In the genomic region with DNA sequence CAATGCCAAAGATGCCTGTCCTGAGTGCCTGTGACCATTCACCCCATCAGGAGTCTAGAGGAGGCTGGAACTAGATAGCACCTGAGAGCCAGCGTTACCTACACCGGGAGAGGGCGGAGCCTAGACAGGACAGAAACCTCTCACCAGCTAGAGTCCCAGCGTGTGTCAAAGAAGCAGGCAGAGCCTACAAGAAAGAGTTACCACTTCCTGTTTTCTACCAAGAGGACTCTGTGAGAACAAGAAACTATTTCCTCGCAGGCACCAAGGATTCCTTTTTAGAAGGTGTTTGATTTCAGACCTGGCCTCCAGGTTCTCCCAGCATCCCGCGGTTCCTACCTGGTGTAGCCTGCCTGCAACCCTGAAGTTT, we compare ENCODE assay signal across 11 mouse cellular contexts. TPM values are rescaled to one million over a fixed set of nuclear protein-coding genes. Genes with fewer than 3 reads are reported as not detected.
DNase-seq lines count a peak whose midpoint lies in the region; ATAC-seq and TF ChIP-seq lines count a peak whose summit lies in the region.
"Had no signal": no experiment of that assay in that cellular context is flagged by ENCODE, and none has a peak within 500 bp of the region (broad histone marks: within the 10 kb centered on the region; RNA-seq: fewer than 3 reads in every experiment).

No protein-coding gene starts in this region.

- H3K4me2 ChIP-seq in intestine, embryonic 15.5 days (replicated peaks) = no peak overlapping the region
- H3K4me2 ChIP-seq in intestine, embryonic 16.5 days (ENCODE audit: low read depth, low read length) = no peak overlapping the region
- no peak overlapping the region for H3K4me2 ChIP-seq in forebrain, postnatal 0 days (ENCODE audit: low read depth)
- H3K4me2 ChIP-seq: embryonic facial prominence, embryonic 12.5 days; neural tube, embryonic 13.5 days had no signal

- H3K4me1 ChIP-seq in intestine, embryonic 15.5 days (replicated peaks) = peaks cover 7% of the 10 kb centered on the region
- H3K4me1 ChIP-seq in intestine, embryonic 16.5 days (ENCODE audit: control insufficient read depth, insufficient read depth, low read length) = peaks cover 3% of the 10 kb centered on the region; the same call in 1 of the 2 replicates
- H3K4me1 ChIP-seq in forebrain, postnatal 0 days (ENCODE audit: insufficient read depth) = no peaks in the 10 kb centered on the region
- H3K4me1 ChIP-seq: embryonic facial prominence, embryonic 12.5 days had no signal

- WGBS in intestine, embryonic 15.5 days = 45% methylated on average over 7 of the region's 7 CpGs
- WGBS in intestine, embryonic 16.5 days = 49% methylated on average over 7 of the region's 7 CpGs
- 67% methylated on average over 7 of the region's 7 CpGs for WGBS in forebrain, postnatal 0 days

- no peaks in the 10 kb centered on the region for H3K36me3 ChIP-seq in intestine, embryonic 15.5 days
- no peaks in the 10 kb centered on the region for H3K36me3 ChIP-seq in intestine, embryonic 16.5 days (ENCODE audit: control insufficient read depth, insufficient read depth, low read length)
- no peaks in the 10 kb centered on the region for H3K36me3 ChIP-seq in forebrain, postnatal 0 days (ENCODE audit: insufficient read depth)
- H3K36me3 ChIP-seq: embryonic facial prominence, embryonic 12.5 days; neural tube, embryonic 13.5 days had no signal

- 0 out of 2 replicates have a peak, but pooled peaks have one; percentile 21 for ATAC-seq in intestine, embryonic 15.5 days
- no peak for ATAC-seq in intestine, embryonic 16.5 days
- ATAC-seq in forebrain, postnatal 0 days = no peak
- ATAC-seq: hindbrain, postnatal 0 days had no signal

- no peak overlapping the region for H3K4me3 ChIP-seq in intestine, embryonic 15.5 days (replicated peaks)
- H3K4me3 ChIP-seq in intestine, embryonic 16.5 days (ENCODE audit: low read length) = no peak overlapping the region
- no peak overlapping the region for H3K4me3 ChIP-seq in forebrain, postnatal 0 days (ENCODE audit: low read depth, low read length)
- H3K4me3 ChIP-seq: embryonic facial prominence, embryonic 12.5 days; neural tube, embryonic 13.5 days had no signal

- no peak overlapping the region for H3K9ac ChIP-seq in intestine, embryonic 15.5 days
- H3K9ac ChIP-seq in intestine, embryonic 16.5 days (ENCODE audit: low read depth, low read length) = no peak overlapping the region
- no peak overlapping the region; the same call in 1 of the 2 replicates for H3K9ac ChIP-seq in forebrain, postnatal 0 days
- H3K9ac ChIP-seq: embryonic facial prominence, embryonic 12.5 days; neural tube, embryonic 13.5 days had no signal

- no peak overlapping the region for H3K27ac ChIP-seq in intestine, embryonic 15.5 days
- no peak overlapping the region for H3K27ac ChIP-seq in intestine, embryonic 16.5 days (ENCODE audit: low read length)
- H3K27ac ChIP-seq in forebrain, postnatal 0 days (ENCODE audit: low read depth, low read length) = no peak overlapping the region
- H3K27ac ChIP-seq: embryonic facial prominence, embryonic 12.5 days; hindbrain, postnatal 0 days; neural tube, embryonic 13.5 days had no signal

- DNase-seq in T-cell, adult 2 months (ENCODE audit: low spot score) = peak; percentile 88
- DNase-seq in lung, postnatal 36 days = peak; percentile 63
- peak; percentile 56 to 72 for DNase-seq in thymus, adult 18-20 months
- no peak for DNase-seq in forebrain, postnatal 0 days
- DNase-seq in left cerebral cortex, adult 11 months (ENCODE audit: low spot score) = no peak
- DNase-seq in cerebellum, postnatal 4 days (ENCODE audit: low spot score in 2 of 2) = no peak

- H3K27me3 ChIP-seq in intestine, embryonic 15.5 days (replicated peaks) = no peaks in the 10 kb centered on the region
- H3K27me3 ChIP-seq in intestine, embryonic 16.5 days (replicated peaks; ENCODE audit: control insufficient read depth, insufficient read depth, low read length) = no peaks in the 10 kb centered on the region
- no peaks in the 10 kb centered on the region for H3K27me3 ChIP-seq in forebrain, postnatal 0 days (ENCODE audit: insufficient read depth, low read length)
- H3K27me3 ChIP-seq: embryonic facial prominence, embryonic 12.5 days; neural tube, embryonic 13.5 days had no signal

- H3K9me3 ChIP-seq in intestine, embryonic 15.5 days = no peaks in the 10 kb centered on the region
- H3K9me3 ChIP-seq in intestine, embryonic 16.5 days (ENCODE audit: control insufficient read depth, low read length) = no peaks in the 10 kb centered on the region
- H3K9me3 ChIP-seq in forebrain, postnatal 0 days (ENCODE audit: low read length) = no peaks in the 10 kb centered on the region
- H3K9me3 ChIP-seq: embryonic facial prominence, embryonic 12.5 days; neural tube, embryonic 13.5 days had no signal

- no peak for TF ChIP-seq CTCF in forebrain, postnatal 0 days (IDR thresholded peaks at IDR 0.05; ENCODE audit: low read depth)

RNA-seq across cellular contexts. Expression of a gene that starts 9.9 kb away (rescaled TPM):
- 93.1 and 94.7 TPM in 2 replicates for polyA plus RNA-seq in intestine, embryonic 15.5 days (2015; fragmentation: Nextera tagmentation; extraction: Ambion mirVana)
- 142 and 184 TPM in 2 replicates for polyA plus RNA-seq in intestine, embryonic 16.5 days (2015; fragmentation: Nextera tagmentation; extraction: Ambion mirVana)
- total RNA-seq in forebrain, postnatal 0 days (2014; rRNA removed) = 49.2 and 54.3 TPM in 2 replicates
- 49.2 and 50.6 TPM in 2 replicates for polyA plus RNA-seq in forebrain, postnatal 0 days (2015; fragmentation: Nextera tagmentation; extraction: Ambion mirVana)

RNA-seq across cellular contexts. Expression of a gene that starts 32.8 kb away (rescaled TPM):
- 6.0 and 6.1 TPM in 2 replicates for polyA plus RNA-seq in intestine, embryonic 15.5 days (2015; fragmentation: Nextera tagmentation; extraction: Ambion mirVana)
- polyA plus RNA-seq in intestine, embryonic 16.5 days (2015; fragmentation: Nextera tagmentation; extraction: Ambion mirVana) = 5.8 and 6.1 TPM in 2 replicates
- 423 and 513 TPM in 2 replicates for total RNA-seq in forebrain, postnatal 0 days (2014; rRNA removed)
- polyA plus RNA-seq in forebrain, postnatal 0 days (2015; fragmentation: Nextera tagmentation; extraction: Ambion mirVana) = 76.8 and 80.3 TPM in 2 replicates

Comparison
In these comparisons a context has a peak if more than half of its experiments do, and no peak if none do; other contexts are left out.
1. DNase-seq: peak in T-cell, adult 2 months (single experiment), lung, postnatal 36 days (single experiment) and thymus, adult 18-20 months (2 of 2); none in forebrain, postnatal 0 days (single experiment), left cerebral cortex, adult 11 months (single experiment) and cerebellum, postnatal 4 days (0 of 2).
2. RNA of a gene that starts 32.8 kb away (polyA plus RNA-seq): 76.8 to 80.3 TPM in forebrain, postnatal 0 days; 5.8 to 6.1 TPM in intestine, embryonic 16.5 days and 6.0 to 6.1 TPM in intestine, embryonic 15.5 days; every median in the first group is over 10 times any median in the second.